Comparison of ENCODE assay signal across 9 mouse cellular contexts in genomic region chr7:118517819-118518218, GRCm38 (mm10). TPM values are rescaled to one million over a fixed set of nuclear protein-coding genes. Genes with fewer than 3 reads are reported as not detected.
A peak's percentile ranks its signal among the peaks of the same experiment; 100 is the strongest.
DNase-seq lines count a peak whose midpoint lies in the region; ATAC-seq and TF ChIP-seq lines count a peak whose summit lies in the region.
"Had no signal": no experiment of that assay in that cellular context is flagged by ENCODE, and none has a peak within 500 bp of the region (broad histone marks: within the 10 kb centered on the region; RNA-seq: fewer than 3 reads in every experiment).

No protein-coding gene starts in this region.

- peaks cover 2 to 4% of the 10 kb centered on the region in 2 experiments; a peak in 1 of 4 replicates for H3K4me1 ChIP-seq in CH12.LX (ENCODE audit: control insufficient read depth in 1 of 2, insufficient read depth in 2 of 2)
- H3K4me1 ChIP-seq in intestine, embryonic 15.5 days (replicated peaks): peaks cover 4% of the 10 kb centered on the region; the same call in 1 of the 2 replicates
- peaks cover 21% of the 10 kb centered on the region for H3K4me1 ChIP-seq in forebrain, embryonic 10.5 days
- H3K4me1 ChIP-seq: embryonic facial prominence, embryonic 12.5 days had no signal

- H3K9ac ChIP-seq in CH12.LX (ENCODE audit: insufficient read depth, low read depth): no peak overlapping the region
- no peak overlapping the region for H3K9ac ChIP-seq in intestine, embryonic 15.5 days
- H3K9ac ChIP-seq: embryonic facial prominence, embryonic 12.5 days had no signal

- dilution Hi-C loops in CH12.LX (cut with MboI; ENCODE audit: extremely low pct_ligation_motif_present, extremely low pct_unique_long_range_greater_than_20kb, low sequenced_read_pairs): no loop called here

- WGBS in intestine, embryonic 15.5 days: 72% methylated on average over 2 of the region's 2 CpGs
- WGBS in forebrain, embryonic 10.5 days: 79% methylated on average over 2 of the region's 2 CpGs

- H3K27ac ChIP-seq in CH12.LX (ENCODE audit: insufficient read depth, low read depth): no peak overlapping the region
- no peak overlapping the region for H3K27ac ChIP-seq in intestine, embryonic 15.5 days
- no peak overlapping the region for H3K27ac ChIP-seq in forebrain, embryonic 10.5 days
- H3K27ac ChIP-seq: embryonic facial prominence, embryonic 12.5 days had no signal

- TF ChIP-seq EP300 in CH12.LX (IDR thresholded peaks at IDR 0.05; ENCODE audit: low read length): no peak

- no peaks in the 10 kb centered on the region for H3K27me3 ChIP-seq in CH12.LX (replicated peaks)
- H3K27me3 ChIP-seq in intestine, embryonic 15.5 days (replicated peaks): no peaks in the 10 kb centered on the region
- 0 out of 2 replicates have a peak, but pooled peaks cover 5% of the 10 kb centered on the region for H3K27me3 ChIP-seq in forebrain, embryonic 10.5 days (ENCODE audit: poor library complexity, severe bottlenecking)
- H3K27me3 ChIP-seq: embryonic facial prominence, embryonic 12.5 days had no signal

- in situ Hi-C loops in CH12.LX (cut with MboI; ENCODE audit: low pct_ligation_motif_present, low pct_unique_long_range_greater_than_20kb, low sequenced_read_pairs): no loop called here

- peak; percentile 31; the same call in 1 of the 2 replicates for ATAC-seq in intestine, embryonic 15.5 days
- ATAC-seq in megakaryocyte progenitor cell, adult 5-6 weeks (replicated peaks; ENCODE audit: poor library complexity): peak; percentile 70

- H3K4me2 ChIP-seq in CH12.LX (ENCODE audit: insufficient read depth, low read depth, poor library complexity, severe bottlenecking): no peak overlapping the region
- no peak overlapping the region for H3K4me2 ChIP-seq in intestine, embryonic 15.5 days (replicated peaks)
- H3K4me2 ChIP-seq: embryonic facial prominence, embryonic 12.5 days had no signal

- H3K4me3 ChIP-seq in CH12.LX (replicated peaks in 1 of 3; ENCODE audit: low read depth in 2 of 3, low read length in 2 of 3, poor library complexity in 1 of 3): no peak overlapping the region
- no peak overlapping the region for H3K4me3 ChIP-seq in intestine, embryonic 15.5 days (replicated peaks)
- no peak overlapping the region for H3K4me3 ChIP-seq in forebrain, embryonic 10.5 days
- H3K4me3 ChIP-seq: embryonic facial prominence, embryonic 12.5 days had no signal

- TF ChIP-seq POLR2A in CH12.LX (IDR thresholded peaks at IDR 0.05; ENCODE audit: low read depth, low read length): no peak

- peak; percentile 27 for DNase-seq in heart, postnatal 4 days
- DNase-seq in heart, adult 8-10 months (ENCODE audit: low spot score): no peak
- no peak for DNase-seq in CH12.LX (ENCODE audit: extremely low read depth)
- no peak for DNase-seq in spleen, adult 18-20 months
- no peak for DNase-seq in layer of hippocampus, postnatal 10 days (ENCODE audit: low spot score in 2 of 2)
- no peak for DNase-seq in forebrain, embryonic 10.5 days (ENCODE audit: extremely low spot score, low spot score)

- H3K9me3 ChIP-seq in CH12.LX (replicated peaks; ENCODE audit: low read length): no peaks in the 10 kb centered on the region
- H3K9me3 ChIP-seq in intestine, embryonic 15.5 days: no peaks in the 10 kb centered on the region
- no peaks in the 10 kb centered on the region for H3K9me3 ChIP-seq in forebrain, embryonic 10.5 days
- H3K9me3 ChIP-seq: embryonic facial prominence, embryonic 12.5 days had no signal

- peak in 1 of 2 experiments; percentile 81; a peak in 2 of 4 replicates for TF ChIP-seq CTCF in CH12.LX (conservative IDR thresholded peaks at IDR 0.05 in 1 of 2, IDR thresholded peaks at IDR 0.05 in 1 of 2; ENCODE audit: low read depth in 2 of 2, low read length in 2 of 2)

- peaks cover 0 to 6% of the 10 kb centered on the region in 2 experiments for H3K36me3 ChIP-seq in CH12.LX (replicated peaks in 1 of 2; ENCODE audit: control insufficient read depth in 1 of 2, insufficient read depth in 1 of 2, low read length in 1 of 2)
- H3K36me3 ChIP-seq in intestine, embryonic 15.5 days: no peaks in the 10 kb centered on the region
- H3K36me3 ChIP-seq in forebrain, embryonic 10.5 days (replicated peaks): peaks cover 6% of the 10 kb centered on the region; the same call in 1 of the 2 replicates
- H3K36me3 ChIP-seq: embryonic facial prominence, embryonic 12.5 days had no signal

- H3K79me2 ChIP-seq in CH12.LX (replicated peaks; ENCODE audit: control insufficient read depth, extremely low read depth, insufficient read depth, poor library complexity, severe bottlenecking): no peaks in the 10 kb centered on the region

- TF ChIP-seq RAD21 in CH12.LX (IDR thresholded peaks at IDR 0.05; ENCODE audit: low read depth, low read length): peak; percentile 6

TF ChIP-seq in CH12.LX, 34 proteins besides CTCF, POLR2A, EP300 and RAD21:
- TF ChIP-seq POLR2AphosphoS2 (IDR thresholded peaks at IDR 0.05; ENCODE audit: low read depth, low read length) (no peak), USF1 (IDR thresholded peaks at IDR 0.05; ENCODE audit: low read depth, low read length) (no peak), ETS1 (conservative IDR thresholded peaks at IDR 0.05; ENCODE audit: low read depth, low read length) (no peak), NELFE (IDR thresholded peaks at IDR 0.05; ENCODE audit: low read depth, low read length) (0 out of 2 replicates have a peak, but pooled peaks have one; percentile 15), SMC3 (IDR thresholded peaks at IDR 0.05; ENCODE audit: low read depth, low read length) (peak; percentile 49)

RNA-seq across cellular contexts. Expression of gene Coq7, which starts 15.3 kb away (rescaled TPM):
- total RNA-seq in heart, postnatal 4 days (2021): 100 to 1,000 TPM in 1 of 2 experiments, 10 to 100 TPM in 1; 99.7 to 112 TPM
- 100 to 1,000 TPM; 124 to 136 (median 130) TPM for total RNA-seq in heart, adult 8-10 months (2022)
- total RNA-seq in CH12.LX (2012; rRNA removed) (43.6 and 54.2 TPM in 2 replicates), CH12.LX (2014; rRNA removed) (38.8 and 42.1 TPM in 2 replicates)
- polyA plus RNA-seq in CH12.LX (2012; ENCODE audit: insufficient read length, low read depth): 50.4 and 53.7 TPM in 2 replicates
- polyA plus RNA-seq in intestine, embryonic 15.5 days (2015; fragmentation: Nextera tagmentation; extraction: Ambion mirVana): 124 and 134 TPM in 2 replicates
- 32.5 and 36.9 TPM in 2 replicates for total RNA-seq in megakaryocyte progenitor cell, adult 5-6 weeks (2015)
- 32.6 and 39.1 TPM in 2 replicates for total RNA-seq in megakaryocyte progenitor cell, adult 5-6 weeks (2017)
- total RNA-seq in layer of hippocampus, postnatal 10 days (2021): 10 to 100 TPM; 37.3 to 39.2 TPM
- 129 and 135 TPM in 2 replicates for polyA plus RNA-seq in forebrain, embryonic 10.5 days (2016; fragmentation: Nextera tagmentation; extraction: Ambion mirVana)

RNA-seq across cellular contexts. Expression of gene Itpripl2, which starts 26.0 kb away (rescaled TPM):
- 10 to 100 TPM; 46.5 to 46.6 TPM for total RNA-seq in heart, postnatal 4 days (2021)
- 10 to 100 TPM; 15.0 to 23.1 (median 19.3) TPM for total RNA-seq in heart, adult 8-10 months (2022)
- total RNA-seq in CH12.LX (2012; rRNA removed) (not detected in 2 replicates), CH12.LX (2014; rRNA removed) (not detected in 2 replicates)
- polyA plus RNA-seq in CH12.LX (2012; ENCODE audit: insufficient read length, low read depth): not detected in 2 replicates
- 5.3 and 5.5 TPM in 2 replicates for polyA plus RNA-seq in intestine, embryonic 15.5 days (2015; fragmentation: Nextera tagmentation; extraction: Ambion mirVana)
- total RNA-seq in megakaryocyte progenitor cell, adult 5-6 weeks (2015): 7.2 and 10.1 TPM in 2 replicates
- total RNA-seq in megakaryocyte progenitor cell, adult 5-6 weeks (2017): 15.2 and 17.6 TPM in 2 replicates
- 1 to 10 TPM; 4.0 TPM for total RNA-seq in layer of hippocampus, postnatal 10 days (2021)
- 0.82 and 0.95 TPM in 2 replicates for polyA plus RNA-seq in forebrain, embryonic 10.5 days (2016; fragmentation: Nextera tagmentation; extraction: Ambion mirVana)

Comparison
In these comparisons a context has a peak if more than half of its experiments do, and no peak if none do; other contexts are left out.
1. RNA of gene Itpripl2, which starts 26.0 kb away (total RNA-seq): 46.5 to 46.6 TPM in heart, postnatal 4 days, 15.0 to 23.1 TPM in heart, adult 8-10 months, 7.2 to 17.6 TPM in megakaryocyte progenitor cell, adult 5-6 weeks and 4.0 TPM in layer of hippocampus, postnatal 10 days; not detected in CH12.LX; every median in the first group is over 4 times any median in the second.